Mouse (Mus musculus) CH12.LX (cell line): ENCODE results near the gene Mospd3. TPM values are rescaled to one million over a fixed set of nuclear protein-coding genes. Genes with fewer than 3 reads are reported as not detected.

ENCODE experiments used
- DNase-seq: peaks from one replicate; pipeline ENCODE4 v3.0.0-alpha.2; 2013; ENCODE audit errors: extremely low read depth
- H3K27ac ChIP-seq: 2 replicates; pipeline ENCODE4 v1.5.1; 2012; ENCODE audit warnings: low read depth, mild to moderate bottlenecking, control low read depth, moderate library complexity; ENCODE audit not compliant: insufficient read depth
- H3K27me3 ChIP-seq: replicated peaks from 2 replicates; pipeline ENCODE3; 2012; ENCODE audit warnings: inconsistent platforms
- H3K36me3 ChIP-seq, 2 experiments: replicated peaks in 1 of 2; 2 replicates each; pipeline versions ENCODE3 to v1.6.1; 2012; ENCODE audit warnings: inconsistent platforms in 1 of 2, low read length in 1 of 2, mild to moderate bottlenecking in 1 of 2, mixed read lengths in 1 of 2, moderate library complexity in 1 of 2; ENCODE audit not compliant: control insufficient read depth in 1 of 2, insufficient read depth in 1 of 2
- H3K4me1 ChIP-seq, 2 experiments: 2 replicates each; pipeline ENCODE4 v1.6.1; 2012; ENCODE audit warnings: inconsistent platforms in 1 of 2, moderate library complexity in 1 of 2; ENCODE audit not compliant: insufficient read depth in 2 of 2, control insufficient read depth in 1 of 2
- H3K4me2 ChIP-seq: 2 replicates; pipeline ENCODE4 v1.6.1; 2012; ENCODE audit warnings: low read depth, mild to moderate bottlenecking, control low read depth; ENCODE audit not compliant: poor library complexity, insufficient read depth, severe bottlenecking
- H3K4me3 ChIP-seq, 3 experiments: fragments of 150-350 bp in 1 of 3; sonication (generic) in 1 of 3; replicated peaks in 1 of 3; 2 replicates each; pipeline versions ENCODE3 to v1.5.1; 2011 to 2012; ENCODE audit warnings: low read depth in 2 of 3, low read length in 2 of 3, mild to moderate bottlenecking in 2 of 3, moderate library complexity in 2 of 3, control low read depth in 1 of 3, improper control_type of control experiment in 1 of 3, inconsistent platforms in 1 of 3, mixed read lengths in 1 of 3; ENCODE audit not compliant: poor library complexity in 1 of 3
- H3K79me2 ChIP-seq: replicated peaks from 2 replicates; pipeline ENCODE4 v1.6.1; 2012; ENCODE audit warnings: mild to moderate bottlenecking, moderate library complexity; ENCODE audit not compliant: control insufficient read depth, poor library complexity, insufficient read depth, severe bottlenecking; ENCODE audit errors: extremely low read depth
- H3K9ac ChIP-seq: 2 replicates; pipeline ENCODE4 v1.6.1; 2012; ENCODE audit warnings: low read depth, mild to moderate bottlenecking, control low read depth, moderate library complexity; ENCODE audit not compliant: insufficient read depth
- H3K9me3 ChIP-seq: replicated peaks from 2 replicates; pipeline ENCODE3; 2012; ENCODE audit warnings: low read length, inconsistent platforms, mixed read lengths
- CHD1 ChIP-seq: IDR thresholded peaks from 2 replicates; pipeline ENCODE4 v1.6.1; 2012; ENCODE audit warnings: low read depth, low read length, improper control_type of control experiment, inconsistent platforms
- ELF1 ChIP-seq: IDR thresholded peaks from 2 replicates; pipeline ENCODE4 v1.6.1; 2014; ENCODE audit warnings: low read depth, mild to moderate bottlenecking, inconsistent platforms, low read length, improper control_type of control experiment
- HCFC1 ChIP-seq: IDR thresholded peaks from 2 replicates; pipeline ENCODE4 v1.6.1; 2012; ENCODE audit warnings: low read depth, mild to moderate bottlenecking, inconsistent platforms, low read length, improper control_type of control experiment
- IRF4 ChIP-seq: IDR thresholded peaks from 2 replicates; pipeline ENCODE4 v1.6.1; 2014; ENCODE audit warnings: low read depth, mild to moderate bottlenecking, inconsistent platforms, low read length, improper control_type of control experiment
- JUN ChIP-seq: IDR thresholded peaks from 2 replicates; pipeline ENCODE4 v1.6.1; 2011; ENCODE audit warnings: low read depth, mild to moderate bottlenecking, low read length, improper control_type of control experiment, moderate library complexity; ENCODE audit not compliant: insufficient read depth
- MAFK ChIP-seq: IDR thresholded peaks from 2 replicates; pipeline ENCODE4 v1.6.1; 2011; ENCODE audit warnings: low read length, improper control_type of control experiment; ENCODE audit not compliant: insufficient replicate concordance
- MAZ ChIP-seq: IDR thresholded peaks from 2 replicates; pipeline ENCODE4 v1.6.1; 2012; ENCODE audit warnings: low read depth, mild to moderate bottlenecking, inconsistent platforms, low read length, improper control_type of control experiment, moderate library complexity
- MEF2A ChIP-seq: IDR thresholded peaks from 2 replicates; pipeline ENCODE4 v1.6.1; 2014; ENCODE audit warnings: low read depth, mild to moderate bottlenecking, inconsistent platforms, low read length, improper control_type of control experiment, borderline replicate concordance
- MXI1 ChIP-seq: IDR thresholded peaks from 2 replicates; pipeline ENCODE4 v1.6.1; 2011; ENCODE audit warnings: mild to moderate bottlenecking, low read depth, low read length, improper control_type of control experiment
- NELFE ChIP-seq: IDR thresholded peaks from 2 replicates; pipeline ENCODE4 v1.6.1; 2011; ENCODE audit warnings: low read depth, low read length, improper control_type of control experiment
- PAX5 ChIP-seq: IDR thresholded peaks from 2 replicates; pipeline ENCODE4 v1.6.1; 2012; ENCODE audit warnings: low read length, inconsistent platforms, mixed read lengths
- POLR2A ChIP-seq: IDR thresholded peaks from 2 replicates; pipeline ENCODE4 v1.6.1; 2011; ENCODE audit warnings: low read depth, mild to moderate bottlenecking, improper control_type of control experiment, low read length
- RAD21 ChIP-seq: IDR thresholded peaks from 2 replicates; pipeline ENCODE4 v1.6.1; 2011; ENCODE audit warnings: low read depth, mild to moderate bottlenecking, low read length, improper control_type of control experiment, moderate library complexity
- SMC3 ChIP-seq: IDR thresholded peaks from 2 replicates; pipeline ENCODE4 v1.6.1; 2011; ENCODE audit warnings: low read depth, low read length, improper control_type of control experiment
- dilution Hi-C: fragments of 300-500 bp; cut with MboI; formaldehyde crosslinking; loops from 2 replicates; pipeline ENCODE4 v1.14.3; 2020; ENCODE audit warnings: low sequenced_read_pairs; ENCODE audit not compliant: extremely low pct_unique_long_range_greater_than_20kb, extremely low pct_ligation_motif_present
- in situ Hi-C: fragments of 300-500 bp; cut with MboI; formaldehyde crosslinking; loops from 3 replicates; pipeline ENCODE4 v1.14.3; 2019; ENCODE audit warnings: low sequenced_read_pairs, low pct_ligation_motif_present, low pct_unique_long_range_greater_than_20kb, mixed read lengths
- polyA plus RNA-seq: library from polyadenylated mRNA; unstranded; fragments of >175 nt; gene quantifications from 2 replicates; pipeline ENCODE4 v1.2.1, GENCODE M21; 2012; ENCODE audit warnings: low read depth; ENCODE audit not compliant: insufficient read length
- total RNA-seq, 2 experiments: library from RNA; depleted of rRNA; stranded (reverse); fragments of 300-350 nt in 1 of 2; fragments of >200 nt in 1 of 2; gene quantifications; 2 replicates each; pipeline ENCODE4 v1.2.3; 2012 to 2014

Gene Mospd3
- total and polyA plus RNA-seq, 3 experiments, result 1.5 to 23.7 (median 4.2) TPM

DNA sequence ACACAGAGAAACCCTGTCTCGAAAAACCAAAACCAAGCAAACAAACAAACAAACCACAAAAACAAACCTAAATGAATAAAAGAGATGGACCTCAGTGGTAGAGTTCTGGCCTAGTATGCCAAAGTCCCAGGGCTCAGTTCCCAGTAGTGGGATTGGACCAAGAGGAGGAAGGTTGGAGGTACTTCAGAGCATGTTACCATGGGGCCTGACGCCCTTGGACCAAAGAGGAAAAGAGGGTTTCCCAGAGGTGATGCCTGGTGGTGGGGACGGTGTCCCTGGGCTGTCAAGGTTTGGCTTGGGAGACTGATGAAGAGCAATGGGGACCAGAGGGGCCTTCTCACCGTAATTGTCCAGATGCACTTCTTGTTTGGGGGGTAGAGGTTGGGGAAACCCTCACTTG is 9.2 kb upstream of the Mospd3 start:
- Histone ChIP-seq H3K9me3 (no peaks in the 10 kb centered on the region), H3K9ac (no peak overlapping the region), H3K4me3 (no peak overlapping the region), H3K79me2 (no peaks in the 10 kb centered on the region), H3K4me1 (peaks cover 0 to 14% of the 10 kb centered on the region in 2 experiments; a peak in 2 of 4 replicates), H3K27ac (no peak overlapping the region), H3K36me3 (peaks cover 0 to 33% of the 10 kb centered on the region in 2 experiments), H3K4me2 (no peak overlapping the region), H3K27me3 (no peaks in the 10 kb centered on the region)
- dilution Hi-C loops (no loop called here), in situ Hi-C loops (no loop called here)
- no peak for DNase-seq
- TF ChIP-seq MXI1, result no peak
- TF ChIP-seq JUN, result no peak
- TF ChIP-seq RAD21, result no peak
- TF ChIP-seq CHD1, result no peak
- TF ChIP-seq ELF1, result no peak
- TF ChIP-seq HCFC1, result no peak
- TF ChIP-seq NELFE, result no peak
- TF ChIP-seq MEF2A, result no peak
- TF ChIP-seq MAZ, result no peak

DNA sequence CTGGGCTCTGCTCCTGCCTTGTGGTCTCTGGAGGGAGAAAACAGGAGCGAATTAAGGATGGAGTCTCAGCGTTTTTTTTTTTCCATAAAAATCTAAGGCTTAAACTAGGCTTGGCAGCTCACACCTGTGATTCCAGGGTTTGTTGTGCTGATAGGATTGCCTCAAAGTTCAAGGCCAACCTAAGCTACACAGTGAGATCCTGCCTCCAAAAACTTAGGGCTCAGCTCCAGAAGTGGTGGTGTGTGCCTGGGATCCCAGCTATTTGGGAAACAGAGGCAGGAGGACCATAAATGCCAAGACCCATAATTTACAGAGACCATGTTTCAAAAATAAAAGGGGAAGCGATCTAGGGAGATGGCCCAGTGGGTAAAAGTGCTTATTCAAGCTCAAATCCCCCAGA is 8.4 kb upstream of the Mospd3 start:
- Histone ChIP-seq H3K9me3 (no peaks in the 10 kb centered on the region), H3K4me1 (peaks cover 0 to 17% of the 10 kb centered on the region in 2 experiments; a peak in 2 of 4 replicates), H3K27ac (no peak overlapping the region), H3K27me3 (no peaks in the 10 kb centered on the region), H3K4me2 (no peak overlapping the region), H3K4me3 (no peak overlapping the region), H3K9ac (no peak overlapping the region), H3K36me3 (peaks cover 0 to 35% of the 10 kb centered on the region in 2 experiments), H3K79me2 (no peaks in the 10 kb centered on the region)
- dilution Hi-C loops (no loop called here), in situ Hi-C loops (no loop called here)
- TF ChIP-seq PAX5 (no peak), POLR2A (no peak), MXI1 (no peak), SMC3 (no peak)
- DNase-seq, result no peak

DNA sequence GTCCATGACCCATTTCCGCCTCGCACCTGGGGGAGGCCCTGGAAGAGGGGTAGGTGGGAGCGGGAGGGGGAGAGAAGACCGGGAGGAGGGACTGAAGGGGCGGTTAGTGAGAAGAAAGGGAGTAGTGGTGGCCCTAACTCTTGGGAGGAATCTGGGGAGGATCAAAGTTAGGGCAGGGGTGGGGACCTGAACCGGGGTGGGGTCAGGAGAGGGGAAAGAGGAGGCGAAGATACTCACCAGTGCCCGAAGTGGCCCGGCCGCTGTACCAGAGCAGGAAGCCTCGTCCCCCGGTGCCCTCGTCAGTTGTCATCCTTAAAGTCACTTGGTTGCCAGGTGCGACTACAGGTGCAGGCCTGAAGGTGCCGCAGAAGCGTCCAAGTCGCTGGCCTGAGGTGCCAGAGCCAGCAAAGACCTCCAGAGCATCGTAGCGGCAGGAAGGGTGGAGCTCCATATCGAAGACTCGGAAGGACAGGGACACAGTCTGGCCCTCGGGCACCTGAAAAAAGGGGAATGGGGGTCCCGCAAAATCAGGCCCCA is 7.9 kb upstream of the Mospd3 start:
- in situ Hi-C loops, result no loop called here
- no peak for DNase-seq
- no peak overlapping the region for H3K4me3 ChIP-seq

More for the DNA sequence above, 7.9 kb upstream of the Mospd3 start:
- no peak overlapping the region for H3K27ac ChIP-seq
- no peak overlapping the region for H3K4me2 ChIP-seq
- H3K9me3 ChIP-seq, result no peaks in the 10 kb centered on the region
- H3K27me3 ChIP-seq, result no peaks in the 10 kb centered on the region
- no peak for TF ChIP-seq IRF4
- TF ChIP-seq MAFK, result no peak
- peaks cover 0 to 38% of the 10 kb centered on the region in 2 experiments for H3K36me3 ChIP-seq
- no peaks in the 10 kb centered on the region; the same call in 1 of the 2 replicates for H3K79me2 ChIP-seq
- dilution Hi-C loops, result no loop called here
- no peak overlapping the region for H3K9ac ChIP-seq
- H3K4me1 ChIP-seq, result peaks cover 0 to 23% of the 10 kb centered on the region in 2 experiments; a peak in 2 of 4 replicates
